In the genomic region with DNA sequence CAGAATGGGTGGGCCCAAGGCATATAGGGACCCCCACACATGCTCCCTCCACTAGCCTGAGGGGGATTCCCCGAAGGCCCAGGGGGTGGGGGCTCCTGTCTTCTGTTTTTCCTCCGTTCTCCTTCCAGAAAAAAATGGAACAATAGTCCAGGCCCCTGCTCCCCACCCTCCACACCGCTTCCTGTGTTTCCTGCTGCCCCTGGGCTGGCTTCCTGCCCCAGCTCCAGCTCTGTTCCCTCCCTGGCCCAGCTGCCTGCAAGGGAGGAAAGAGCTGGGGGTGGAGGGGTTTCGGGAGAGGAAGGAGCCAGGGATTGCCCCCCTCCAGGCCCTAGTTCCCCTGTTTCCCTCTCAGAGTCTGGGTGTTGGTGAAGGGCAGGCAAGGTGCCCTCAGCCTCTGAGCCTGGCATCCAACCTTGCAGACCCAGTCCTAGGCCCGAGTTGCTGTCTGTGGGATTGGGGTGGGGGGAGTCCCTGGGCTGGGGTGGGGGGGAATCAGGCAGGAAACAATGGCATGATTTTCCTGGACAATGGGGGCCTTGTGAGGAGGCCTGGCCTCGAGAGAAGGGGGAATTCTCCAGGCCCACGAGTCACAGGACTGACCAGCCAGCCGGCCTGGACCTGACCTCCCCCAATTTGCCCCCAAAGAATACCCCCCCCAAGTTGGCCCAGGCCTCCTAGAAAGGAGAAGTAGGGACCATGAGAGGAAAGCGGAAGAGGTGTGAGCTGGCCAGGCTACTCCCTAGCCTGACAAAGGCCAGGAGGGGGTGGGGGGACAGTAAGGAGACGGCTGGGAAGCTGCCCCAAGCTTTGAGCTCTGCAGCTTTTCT, we compare ENCODE assay signal across 7 mouse cellular contexts. TPM values are rescaled to one million over a fixed set of nuclear protein-coding genes. Genes with fewer than 3 reads are reported as not detected.
DNase-seq lines count a peak whose midpoint lies in the region; ATAC-seq and TF ChIP-seq lines count a peak whose summit lies in the region.

No protein-coding gene starts in this region.

- no peak for TF ChIP-seq POLR2A in bone marrow macrophage, adult 2 months (IDR thresholded peaks at IDR 0.05; ENCODE audit: borderline replicate concordance, low read depth, low read length)
- no peak for TF ChIP-seq POLR2A in limb, embryonic 14.5 days (IDR thresholded peaks at IDR 0.05; ENCODE audit: borderline replicate concordance, extremely low read depth, insufficient read depth, insufficient read length)

- peak overlapping the region; percentile 96 for H3K4me2 ChIP-seq in hindbrain, embryonic 11.5 days (replicated peaks; ENCODE audit: low read depth, low read length)
- peak overlapping the region; percentile 77 for H3K4me2 ChIP-seq in limb, embryonic 14.5 days (replicated peaks; ENCODE audit: low read depth, low read length, severe bottlenecking)
- peak overlapping the region; percentile 100 for H3K4me2 ChIP-seq in midbrain, embryonic 14.5 days (ENCODE audit: low read length)

- peak overlapping the region; percentile 37 for H3K9ac ChIP-seq in hindbrain, embryonic 11.5 days (ENCODE audit: low read depth, low read length)
- peak overlapping the region; percentile 79 for H3K9ac ChIP-seq in limb, embryonic 14.5 days (ENCODE audit: low read depth, low read length, severe bottlenecking)
- peak overlapping the region; percentile 50 for H3K9ac ChIP-seq in midbrain, embryonic 14.5 days (replicated peaks; ENCODE audit: low read length)

- H3K4me3 ChIP-seq in bone marrow macrophage, adult 2 months (ENCODE audit: insufficient read depth, low read length) = peak overlapping the region; percentile 66
- peak overlapping the region; percentile 94 for H3K4me3 ChIP-seq in forebrain, embryonic 10.5 days
- H3K4me3 ChIP-seq in hindbrain, embryonic 11.5 days (ENCODE audit: low read depth, low read length) = peak overlapping the region; percentile 88; the same call in 1 of the 2 replicates
- peak overlapping the region; percentile 88 for H3K4me3 ChIP-seq in limb, embryonic 14.5 days (replicated peaks; ENCODE audit: low read length)
- 0 out of 2 replicates have a peak overlapping the region, but pooled peaks have one; percentile 8 for H3K4me3 ChIP-seq in midbrain, embryonic 14.5 days (replicated peaks; ENCODE audit: low read depth, low read length)

- TF ChIP-seq CTCF in bone marrow macrophage, adult 2 months (IDR thresholded peaks at IDR 0.05; ENCODE audit: low read depth, low read length) = no peak

- 61% methylated on average over 10 of the region's 10 CpGs for whole genome bisulfite sequencing in forebrain, embryonic 10.5 days
- 72% methylated on average over 10 of the region's 10 CpGs for WGBS in hindbrain, embryonic 11.5 days
- WGBS in limb, embryonic 14.5 days = 64% methylated on average over 10 of the region's 10 CpGs
- 69% methylated on average over 10 of the region's 10 CpGs for WGBS in midbrain, embryonic 14.5 days

- no peaks in the 10 kb centered on the region for H3K9me3 ChIP-seq in forebrain, embryonic 10.5 days
- H3K9me3 ChIP-seq in hindbrain, embryonic 11.5 days (ENCODE audit: control insufficient read depth, low read length) = no peaks in the 10 kb centered on the region
- no peaks in the 10 kb centered on the region for H3K9me3 ChIP-seq in limb, embryonic 14.5 days (ENCODE audit: control insufficient read depth, low read length)
- H3K9me3 ChIP-seq in midbrain, embryonic 14.5 days (ENCODE audit: control insufficient read depth, low read length) = no peaks in the 10 kb centered on the region

- ATAC-seq in hindbrain, embryonic 11.5 days (ENCODE audit: low FRiP score) = no peak
- no peak for ATAC-seq in limb, embryonic 14.5 days (ENCODE audit: low FRiP score, low read depth)
- no peak for ATAC-seq in midbrain, embryonic 14.5 days (ENCODE audit: low FRiP score, low TSS enrichment)

- peak overlapping the region; percentile 96 for H3K27ac ChIP-seq in bone marrow macrophage, adult 2 months (ENCODE audit: insufficient read depth, low read depth, low read length)
- H3K27ac ChIP-seq in forebrain, embryonic 10.5 days = peak overlapping the region; percentile 89
- peak overlapping the region; percentile 19 for H3K27ac ChIP-seq in hindbrain, embryonic 11.5 days (ENCODE audit: low read depth, low read length)
- peak overlapping the region; percentile 61 for H3K27ac ChIP-seq in limb, embryonic 14.5 days (replicated peaks; ENCODE audit: low read depth, low read length)
- H3K27ac ChIP-seq in midbrain, embryonic 14.5 days (replicated peaks; ENCODE audit: low read depth, low read length) = 0 out of 2 replicates have a peak overlapping the region, but pooled peaks have one; percentile 17

- H3K4me1 ChIP-seq in bone marrow macrophage, adult 2 months (ENCODE audit: control insufficient read depth, insufficient read depth, low read length) = peaks cover 14% of the 10 kb centered on the region
- peaks cover 70% of the 10 kb centered on the region for H3K4me1 ChIP-seq in forebrain, embryonic 10.5 days
- peaks cover 16% of the 10 kb centered on the region; the same call in 1 of the 2 replicates for H3K4me1 ChIP-seq in hindbrain, embryonic 11.5 days (replicated peaks; ENCODE audit: control insufficient read depth, insufficient read depth, low read length)
- H3K4me1 ChIP-seq in limb, embryonic 14.5 days (ENCODE audit: control insufficient read depth, insufficient read depth, low read length) = peaks cover 26% of the 10 kb centered on the region
- peaks cover 30% of the 10 kb centered on the region for H3K4me1 ChIP-seq in midbrain, embryonic 14.5 days (ENCODE audit: control insufficient read depth, insufficient read depth, low read length)

- peaks cover 13% of the 10 kb centered on the region for H3K27me3 ChIP-seq in forebrain, embryonic 10.5 days (ENCODE audit: poor library complexity, severe bottlenecking)
- H3K27me3 ChIP-seq in hindbrain, embryonic 11.5 days (ENCODE audit: control insufficient read depth, insufficient read depth, low read length) = peaks cover 7% of the 10 kb centered on the region; the same call in 1 of the 2 replicates
- H3K27me3 ChIP-seq in limb, embryonic 14.5 days (ENCODE audit: control insufficient read depth, insufficient read depth, low read length) = no peaks in the 10 kb centered on the region
- H3K27me3 ChIP-seq in midbrain, embryonic 14.5 days (ENCODE audit: control insufficient read depth, insufficient read depth, low read length) = no peaks in the 10 kb centered on the region

- no peak for DNase-seq in forebrain, embryonic 10.5 days (ENCODE audit: extremely low spot score, low spot score)
- DNase-seq in hindbrain, embryonic 11.5 days (ENCODE audit: low spot score) = no peak
- DNase-seq in limb, embryonic 14.5 days (ENCODE audit: low spot score) = no peak
- no peak for DNase-seq in midbrain, embryonic 14.5 days
- DNase-seq in cerebellum, adult 18-20 months = no peak
- no peak for DNase-seq in cerebellum, adult 8-10 months

- H3K36me3 ChIP-seq in forebrain, embryonic 10.5 days (replicated peaks) = peaks cover 70% of the 10 kb centered on the region
- H3K36me3 ChIP-seq in hindbrain, embryonic 11.5 days (ENCODE audit: control insufficient read depth, insufficient read depth, low read length) = no peaks in the 10 kb centered on the region; the same call in 1 of the 2 replicates
- H3K36me3 ChIP-seq in limb, embryonic 14.5 days (ENCODE audit: control insufficient read depth, insufficient read depth, low read length) = peaks cover 62% of the 10 kb centered on the region
- peaks cover 40% of the 10 kb centered on the region for H3K36me3 ChIP-seq in midbrain, embryonic 14.5 days (ENCODE audit: control insufficient read depth, insufficient read depth, low read length)

RNA-seq across cellular contexts. Expression of gene Pcnx3, which starts 3.6 kb away (rescaled TPM):
- polyA plus RNA-seq in bone marrow macrophage, adult 2 months (2012; ENCODE audit: insufficient read depth, insufficient read length, missing spikeins) = 43.3 and 54.9 TPM in 2 replicates
- polyA plus RNA-seq in forebrain, embryonic 10.5 days (2016; fragmentation: Nextera tagmentation; extraction: Ambion mirVana) = 26.8 and 27.1 TPM in 2 replicates
- 22.9 and 23.1 TPM in 2 replicates for polyA plus RNA-seq in hindbrain, embryonic 11.5 days (2014; fragmentation: Nextera tagmentation; extraction: Ambion mirVana)
- 101 and 160 TPM in 2 replicates for polyA plus RNA-seq in limb, embryonic 14.5 days (2012; rRNA removed)
- polyA plus RNA-seq in limb, embryonic 14.5 days (2014; fragmentation: Nextera tagmentation; extraction: Ambion mirVana) = 31.8 and 32.3 TPM in 2 replicates
- 33.6 and 34.4 TPM in 2 replicates for polyA plus RNA-seq in midbrain, embryonic 14.5 days (2014; fragmentation: Nextera tagmentation; extraction: Ambion mirVana)

RNA-seq across cellular contexts. Expression of gene Map3k11, which starts 3.8 kb away (rescaled TPM):
- 79.9 and 99.1 TPM in 2 replicates for polyA plus RNA-seq in bone marrow macrophage, adult 2 months (2012; ENCODE audit: insufficient read depth, insufficient read length, missing spikeins)
- 26.3 and 30.1 TPM in 2 replicates for polyA plus RNA-seq in forebrain, embryonic 10.5 days (2016; fragmentation: Nextera tagmentation; extraction: Ambion mirVana)
- 13.4 and 14.7 TPM in 2 replicates for polyA plus RNA-seq in hindbrain, embryonic 11.5 days (2014; fragmentation: Nextera tagmentation; extraction: Ambion mirVana)
- polyA plus RNA-seq in limb, embryonic 14.5 days (2012; rRNA removed) = 30.1 and 38.9 TPM in 2 replicates
- polyA plus RNA-seq in limb, embryonic 14.5 days (2014; fragmentation: Nextera tagmentation; extraction: Ambion mirVana) = 19.0 and 20.7 TPM in 2 replicates
- 6.8 and 12.1 TPM in 2 replicates for polyA plus RNA-seq in midbrain, embryonic 14.5 days (2014; fragmentation: Nextera tagmentation; extraction: Ambion mirVana)

RNA-seq across cellular contexts. Expression of gene Kcnk7, which starts 11.9 kb away (rescaled TPM):
- polyA plus RNA-seq in bone marrow macrophage, adult 2 months (2012; ENCODE audit: insufficient read depth, insufficient read length, missing spikeins) = not detected in 2 replicates
- polyA plus RNA-seq in forebrain, embryonic 10.5 days (2016; fragmentation: Nextera tagmentation; extraction: Ambion mirVana) = 0.19 TPM in 1 of 2 replicates, not detected in the other
- polyA plus RNA-seq in hindbrain, embryonic 11.5 days (2014; fragmentation: Nextera tagmentation; extraction: Ambion mirVana) = 0.19 TPM in 1 of 2 replicates, not detected in the other
- 0.41 and 0.63 TPM in 2 replicates for polyA plus RNA-seq in limb, embryonic 14.5 days (2012; rRNA removed)
- 0.65 and 0.81 TPM in 2 replicates for polyA plus RNA-seq in limb, embryonic 14.5 days (2014; fragmentation: Nextera tagmentation; extraction: Ambion mirVana)
- 0.21 and 0.28 TPM in 2 replicates for polyA plus RNA-seq in midbrain, embryonic 14.5 days (2014; fragmentation: Nextera tagmentation; extraction: Ambion mirVana)

RNA-seq across cellular contexts. Expression of gene Sipa1, which starts 28.8 kb away (rescaled TPM):
- 93.4 and 117 TPM in 2 replicates for polyA plus RNA-seq in bone marrow macrophage, adult 2 months (2012; ENCODE audit: insufficient read depth, insufficient read length, missing spikeins)
- 20.9 and 21.1 TPM in 2 replicates for polyA plus RNA-seq in forebrain, embryonic 10.5 days (2016; fragmentation: Nextera tagmentation; extraction: Ambion mirVana)
- polyA plus RNA-seq in hindbrain, embryonic 11.5 days (2014; fragmentation: Nextera tagmentation; extraction: Ambion mirVana) = 7.8 and 8.2 TPM in 2 replicates
- polyA plus RNA-seq in limb, embryonic 14.5 days (2012; rRNA removed) = 62.5 and 86.0 TPM in 2 replicates
- 27.9 and 29.1 TPM in 2 replicates for polyA plus RNA-seq in limb, embryonic 14.5 days (2014; fragmentation: Nextera tagmentation; extraction: Ambion mirVana)
- polyA plus RNA-seq in midbrain, embryonic 14.5 days (2014; fragmentation: Nextera tagmentation; extraction: Ambion mirVana) = 8.1 and 11.5 TPM in 2 replicates

RNA-seq across cellular contexts. Expression of gene Ehbp1l1, which starts 33.8 kb away (rescaled TPM):
- 123 and 125 TPM in 2 replicates for polyA plus RNA-seq in bone marrow macrophage, adult 2 months (2012; ENCODE audit: insufficient read depth, insufficient read length, missing spikeins)
- polyA plus RNA-seq in forebrain, embryonic 10.5 days (2016; fragmentation: Nextera tagmentation; extraction: Ambion mirVana) = 6.6 and 8.4 TPM in 2 replicates
- 4.4 and 6.2 TPM in 2 replicates for polyA plus RNA-seq in hindbrain, embryonic 11.5 days (2014; fragmentation: Nextera tagmentation; extraction: Ambion mirVana)
- polyA plus RNA-seq in limb, embryonic 14.5 days (2012; rRNA removed) = 51.0 and 51.1 TPM in 2 replicates
- polyA plus RNA-seq in limb, embryonic 14.5 days (2014; fragmentation: Nextera tagmentation; extraction: Ambion mirVana) = 20.0 and 25.4 TPM in 2 replicates
- 12.4 and 14.3 TPM in 2 replicates for polyA plus RNA-seq in midbrain, embryonic 14.5 days (2014; fragmentation: Nextera tagmentation; extraction: Ambion mirVana)

Comparison
In these comparisons a context has a peak if more than half of its experiments do, and no peak if none do; other contexts are left out.
1. H3K27ac ChIP-seq: peak in every context shown above with its lines; median percentile 96 in bone marrow macrophage, adult 2 months; 89 in forebrain, embryonic 10.5 days; 61 in limb, embryonic 14.5 days; 19 in hindbrain, embryonic 11.5 days; 17 in midbrain, embryonic 14.5 days.
2. H3K4me3 ChIP-seq: peak in every context shown above with its lines; median percentile 94 in forebrain, embryonic 10.5 days; 88 in hindbrain, embryonic 11.5 days; 88 in limb, embryonic 14.5 days; 66 in bone marrow macrophage, adult 2 months; 8 in midbrain, embryonic 14.5 days.